Mouse (Mus musculus) B cell, adult (primary cell): ENCODE data around the gene Hist1h2ah. TPM values are rescaled to one million over a fixed set of nuclear protein-coding genes. Genes with fewer than 3 reads are reported as not detected.

ENCODE experiments used
- total RNA-seq: library from RNA; stranded (reverse); gene quantifications from 4 replicates; pipeline ENCODE4 v1.2.4, GENCODE M21; 2023; ENCODE audit not compliant: inconsistent age

The Hist1h2ah gene
- total RNA-seq = 52.9 to 158 TPM (median 73.5 TPM) in 4 replicates

GRCm38 (mm10) chr13:22035267-22036148 is at the start of gene Hist1h2ah, which contains the start of gene Hist1h2bk:
Gene Hist1h2ah, minus strand, starts transcription at chr13:22035568.
Gene Hist1h2bk, plus strand, starts transcription at chr13:22035870.

GRCm38 (mm10) chr13:22084140-22084539 is 48.8 kb upstream of the Hist1h2ah start, which contains the start of gene Vmn1r188:
Gene Vmn1r188, plus strand, starts transcription at chr13:22084440.

GRCm38 (mm10) chr13:22042568-22043502 is 7.5 kb upstream of the Hist1h2ah start, which contains the start of the genes Hist1h2ag and Hist1h2bj:
Gene Hist1h2ag, minus strand, starts transcription at chr13:22042944.
Gene Hist1h2bj, plus strand, starts transcription at chr13:22043214.

GRCm38 (mm10) chr13:22041142-22041536 is 5.8 kb upstream of the Hist1h2ah start, which contains the start of gene Hist1h4i:
Gene Hist1h4i, minus strand, starts transcription at chr13:22041362.

GRCm38 (mm10) chr13:22009642-22010041 is 25.7 kb downstream of the Hist1h2ah start, which contains the start of gene Prss16:
Gene Prss16, minus strand, starts transcription at chr13:22009742.

Other genes starting within 250 kb of the Hist1h2ah start
- gene Hist1h2an, start 248.3 kb downstream of the Hist1h2ah start, total RNA-seq = 26.3 to 53.4 TPM (median 30.7 TPM) in 4 replicates
- 38.6 to 53.7 TPM (median 48.7 TPM) in 4 replicates for gene Hist1h2bp, start 248.1 kb downstream of the Hist1h2ah start, total RNA-seq
- gene Hist1h2bq, start 225.4 kb downstream of the Hist1h2ah start, total RNA-seq = 179 to 205 TPM (median 201 TPM) in 4 replicates
- 199 to 315 TPM (median 296 TPM) in 4 replicates for gene Hist1h2ao, start 225.1 kb downstream of the Hist1h2ah start, total RNA-seq
- 283 to 393 TPM (median 343 TPM) in 4 replicates for gene Hist1h4m, start 223.8 kb downstream of the Hist1h2ah start, total RNA-seq
- gene Hist1h4n, start 203.4 kb downstream of the Hist1h2ah start, total RNA-seq = 138 to 258 TPM (median 167 TPM) in 4 replicates
- 46.5 to 101 TPM (median 67.4 TPM) in 4 replicates for gene Hist1h2ap, start 202.1 kb downstream of the Hist1h2ah start, total RNA-seq
- 177 to 204 TPM (median 198 TPM) in 4 replicates for gene Hist1h2br, start 201.8 kb downstream of the Hist1h2ah start, total RNA-seq
- 3.0 to 5.1 TPM (median 4.2 TPM) in 4 replicates for gene Zfp184, start 90.5 kb downstream of the Hist1h2ah start, total RNA-seq
- gene Pom121l2, start 54.4 kb downstream of the Hist1h2ah start, total RNA-seq = not detected in 4 replicates
- 0.42 to 1.4 TPM (median 0.62 TPM) in 4 replicates for gene Prss16, start 25.8 kb downstream of the Hist1h2ah start, total RNA-seq
- gene Hist1h2bk, start 302 bp upstream of the Hist1h2ah start, total RNA-seq = 59.7 to 88.4 TPM (median 71.1 TPM) in 4 replicates
- 102 to 154 TPM (median 106 TPM) in 4 replicates for gene Hist1h4i, start 5.8 kb upstream of the Hist1h2ah start, total RNA-seq
- 71.8 to 120 TPM (median 87.9 TPM) in 4 replicates for gene Hist1h2ag, start 7.4 kb upstream of the Hist1h2ah start, total RNA-seq
- 59.3 to 73.5 TPM (median 68.5 TPM) in 4 replicates for gene Hist1h2bj, start 7.6 kb upstream of the Hist1h2ah start, total RNA-seq
- not detected in 4 replicates for gene Vmn1r188, start 48.9 kb upstream of the Hist1h2ah start, total RNA-seq
- not detected in 4 replicates for gene Vmn1r189, start 70.3 kb upstream of the Hist1h2ah start, total RNA-seq
- gene Vmn1r191, start 148.4 kb upstream of the Hist1h2ah start, total RNA-seq = not detected in 4 replicates
- gene Vmn1r192, start 155.6 kb upstream of the Hist1h2ah start, total RNA-seq = not detected in 4 replicates
- not detected in 4 replicates for gene Vmn1r193, start 187.6 kb upstream of the Hist1h2ah start, total RNA-seq
- not detected in 4 replicates for gene Vmn1r194, start 208.6 kb upstream of the Hist1h2ah start, total RNA-seq
- not detected in 4 replicates for gene Vmn1r195, start 235.0 kb upstream of the Hist1h2ah start, total RNA-seq